28 mouse cellular contexts compared by ENCODE assay signal in genomic region chr10:40469145-40469544, GRCm38 (mm10).
DNase-seq lines count a peak whose midpoint lies in the region; TF ChIP-seq lines count a peak whose summit lies in the region.
"Had no signal": no experiment of that assay in that cellular context is flagged by ENCODE, and none has a peak within 500 bp of the region (broad histone marks: within the 10 kb centered on the region; RNA-seq: fewer than 3 reads in every experiment).

No protein-coding gene starts in this region.

- no peak for TF ChIP-seq CTCF in thymus, adult 2 months (IDR thresholded peaks at IDR 0.05; ENCODE audit: borderline replicate concordance, control insufficient read depth, extremely low read depth, insufficient read depth, low read length, poor library complexity)

- peaks cover 4% of the 10 kb centered on the region; the same call in 1 of the 2 replicates for H3K36me3 ChIP-seq in thymus, adult 2 months (ENCODE audit: control insufficient read depth, insufficient read depth, low read length)

- H3K4me3 ChIP-seq in thymus, adult 2 months (ENCODE audit: control insufficient read depth, insufficient read depth, low read length): no peak overlapping the region
- H3K4me3 ChIP-seq: embryonic facial prominence, embryonic 10.5 days; embryonic facial prominence, embryonic 13.5 days; erythroblast, embryonic 14.5 days; forebrain, embryonic 10.5 days; forebrain, embryonic 13.5 days; gastrocnemius, adult 2 months; heart, embryonic 12.5 days; heart, embryonic 15.5 days; hindbrain, embryonic 10.5 days; hindbrain, embryonic 13.5 days had no signal

- H3K27me3 ChIP-seq in thymus, adult 2 months (ENCODE audit: control insufficient read depth, insufficient read depth, low read length): no peaks in the 10 kb centered on the region
- H3K27me3 ChIP-seq: embryonic facial prominence, embryonic 13.5 days; forebrain, embryonic 13.5 days; heart, embryonic 12.5 days; heart, embryonic 15.5 days; hindbrain, embryonic 13.5 days had no signal

- H3K27ac ChIP-seq in thymus, adult 2 months (ENCODE audit: control insufficient read depth, insufficient read depth, low read length): no peak overlapping the region
- H3K27ac ChIP-seq: embryonic facial prominence, embryonic 10.5 days; embryonic facial prominence, embryonic 13.5 days; forebrain, embryonic 10.5 days; forebrain, embryonic 13.5 days; gastrocnemius, adult 2 months; heart, embryonic 15.5 days; hindbrain, embryonic 10.5 days; hindbrain, embryonic 13.5 days had no signal

- no peak for TF ChIP-seq POLR2A in thymus, adult 2 months (IDR thresholded peaks at IDR 0.05; ENCODE audit: control insufficient read depth, extremely low read depth, insufficient read depth, low read length, poor library complexity)

- H3K4me1 ChIP-seq in thymus, adult 2 months (replicated peaks; ENCODE audit: control insufficient read depth, insufficient read depth, low read length): peaks cover 5% of the 10 kb centered on the region
- H3K4me1 ChIP-seq: embryonic facial prominence, embryonic 10.5 days; embryonic facial prominence, embryonic 13.5 days; forebrain, embryonic 10.5 days; forebrain, embryonic 13.5 days; heart, embryonic 15.5 days; hindbrain, embryonic 10.5 days; hindbrain, embryonic 13.5 days had no signal

- WGBS in thymus, adult 2 months: 56% methylated on average over 2 of the region's 2 CpGs

- DNase-seq in thymus, adult 2 months: peak; percentile 27
- DNase-seq in thymus, adult 18-20 months: no peak
- peak; percentile 49 for DNase-seq in CD4-positive helper T cell, adult 2 months (ENCODE audit: low read depth, low spot score)
- DNase-seq in CD4-positive, CD25-positive, alpha-beta regulatory T cell, adult 2 months (ENCODE audit: low read depth, low spot score): peak; percentile 49
- peak; percentile 51 for DNase-seq in naive thymus-derived CD4-positive, alpha-beta T cell, adult 2 months (ENCODE audit: low read depth)
- no peak for DNase-seq in urinary bladder, adult 2 months (ENCODE audit: low spot score)
- DNase-seq: adrenal gland, adult 8-10 months; adrenal gland, postnatal 25 days; cerebellum, adult 11-12 months; cerebellum, adult 8-10 months; cerebellum, postnatal 10 days; cerebellum, postnatal 36 days; embryo, embryonic 11 days; forebrain, postnatal 0 days; gastrocnemius, adult 2 months; gastrocnemius, postnatal 25 days; heart, adult 18-20 months; heart, postnatal 10 days; heart, postnatal 36 days had no signal

Comparison
In these comparisons a context has a peak if more than half of its experiments do, and no peak if none do; other contexts are left out.
1. DNase-seq: peak in thymus, adult 2 months (single experiment), CD4-positive helper T cell, adult 2 months (single experiment), CD4-positive, CD25-positive, alpha-beta regulatory T cell, adult 2 months (single experiment) and naive thymus-derived CD4-positive, alpha-beta T cell, adult 2 months (single experiment); none in thymus, adult 18-20 months (0 of 2) and urinary bladder, adult 2 months (single experiment).